Comparison of ENCODE assay signal across 10 mouse cellular contexts in genomic region chr6:24348481-24349062, GRCm38 (mm10).
DNase-seq lines count a peak whose midpoint lies in the region; ATAC-seq and TF ChIP-seq lines count a peak whose summit lies in the region.
"Had no signal": no experiment of that assay in that cellular context is flagged by ENCODE, and none has a peak within 500 bp of the region (broad histone marks: within the 10 kb centered on the region; RNA-seq: fewer than 3 reads in every experiment).

No protein-coding gene starts in this region.

- TF ChIP-seq CTCF in intestine, postnatal 0 days (IDR thresholded peaks at IDR 0.05; ENCODE audit: low read depth) = no peak
- no peak for TF ChIP-seq CTCF in testis, adult 2 months (IDR thresholded peaks at IDR 0.05; ENCODE audit: control insufficient read depth, insufficient read depth, insufficient replicate concordance, low read depth, low read length)

- peak overlapping the region; percentile 32; the same call in 1 of the 2 replicates for H3K27ac ChIP-seq in intestine, embryonic 15.5 days
- no peak overlapping the region for H3K27ac ChIP-seq in intestine, postnatal 0 days (ENCODE audit: low read depth, low read length)
- H3K27ac ChIP-seq in testis, adult 2 months (ENCODE audit: control insufficient read depth, insufficient read depth, low read depth, low read length) = no peak overlapping the region
- H3K27ac ChIP-seq in limb, embryonic 13.5 days = no peak overlapping the region

- no peaks in the 10 kb centered on the region for H3K4me1 ChIP-seq in intestine, embryonic 15.5 days (replicated peaks)
- no peaks in the 10 kb centered on the region for H3K4me1 ChIP-seq in intestine, postnatal 0 days (replicated peaks; ENCODE audit: control insufficient read depth, insufficient read depth, low read length)
- no peaks in the 10 kb centered on the region for H3K4me1 ChIP-seq in testis, adult 2 months (ENCODE audit: control insufficient read depth, insufficient read depth, low read length)
- H3K4me1 ChIP-seq in limb, embryonic 13.5 days = peaks cover 2% of the 10 kb centered on the region; the same call in 1 of the 2 replicates

- H3K4me2 ChIP-seq in intestine, embryonic 15.5 days (replicated peaks) = no peak overlapping the region
- no peak overlapping the region for H3K4me2 ChIP-seq in intestine, postnatal 0 days (replicated peaks; ENCODE audit: low read depth)
- peak overlapping the region; percentile 39 for H3K4me2 ChIP-seq in limb, embryonic 13.5 days (replicated peaks)

- 58% methylated on average over 8 of the region's 8 CpGs for WGBS in intestine, embryonic 15.5 days
- 65% methylated on average over 8 of the region's 8 CpGs for WGBS in intestine, postnatal 0 days
- 66% methylated on average over 8 of the region's 8 CpGs for WGBS in limb, embryonic 13.5 days

- DNase-seq in testis, postnatal 10 days (ENCODE audit: low spot score) = no peak
- no peak for DNase-seq in right cerebral cortex, postnatal 36 days (ENCODE audit: low spot score in 2 of 2)
- DNase-seq in cerebellum, adult 9-11 months = no peak
- DNase-seq in urinary bladder, postnatal 36 days (ENCODE audit: low spot score in 2 of 2) = no peak

- no peak overlapping the region for H3K9ac ChIP-seq in intestine, embryonic 15.5 days
- no peak overlapping the region for H3K9ac ChIP-seq in intestine, postnatal 0 days (ENCODE audit: low read depth, low read length)
- H3K9ac ChIP-seq in limb, embryonic 13.5 days = no peak overlapping the region

- no peak for TF ChIP-seq POLR2A in testis, adult 2 months (IDR thresholded peaks at IDR 0.05; ENCODE audit: control insufficient read depth, low read depth, low read length)

- H3K4me3 ChIP-seq in intestine, embryonic 15.5 days (replicated peaks) = no peak overlapping the region
- no peak overlapping the region for H3K4me3 ChIP-seq in intestine, postnatal 0 days (ENCODE audit: low read depth, low read length)
- H3K4me3 ChIP-seq in testis, adult 2 months (ENCODE audit: control insufficient read depth, low read depth, low read length) = peak overlapping the region; percentile 11; the same call in 1 of the 2 replicates
- H3K4me3 ChIP-seq in limb, embryonic 13.5 days = no peak overlapping the region
- H3K4me3 ChIP-seq: myocyte had no signal

- ATAC-seq in intestine, embryonic 15.5 days = no peak
- no peak for ATAC-seq in intestine, postnatal 0 days
- no peak for ATAC-seq in limb, embryonic 13.5 days (ENCODE audit: low FRiP score, low read depth)

- H3K27me3 ChIP-seq in intestine, embryonic 15.5 days (replicated peaks) = no peaks in the 10 kb centered on the region
- no peaks in the 10 kb centered on the region for H3K27me3 ChIP-seq in intestine, postnatal 0 days (replicated peaks; ENCODE audit: control insufficient read depth, insufficient read depth, low read length)
- no peaks in the 10 kb centered on the region for H3K27me3 ChIP-seq in testis, adult 2 months (ENCODE audit: control insufficient read depth, insufficient read depth, low read length)
- no peaks in the 10 kb centered on the region for H3K27me3 ChIP-seq in limb, embryonic 13.5 days
- H3K27me3 ChIP-seq: CH12.LX had no signal

- no peaks in the 10 kb centered on the region for H3K9me3 ChIP-seq in intestine, embryonic 15.5 days
- no peaks in the 10 kb centered on the region for H3K9me3 ChIP-seq in intestine, postnatal 0 days (ENCODE audit: control insufficient read depth)
- H3K9me3 ChIP-seq in limb, embryonic 13.5 days = no peaks in the 10 kb centered on the region

- no peaks in the 10 kb centered on the region for H3K36me3 ChIP-seq in intestine, embryonic 15.5 days
- H3K36me3 ChIP-seq in intestine, postnatal 0 days (ENCODE audit: control insufficient read depth, insufficient read depth) = no peaks in the 10 kb centered on the region
- H3K36me3 ChIP-seq in testis, adult 2 months (ENCODE audit: control insufficient read depth, insufficient read depth, low read length) = no peaks in the 10 kb centered on the region
- no peaks in the 10 kb centered on the region for H3K36me3 ChIP-seq in limb, embryonic 13.5 days
